In the genomic region with DNA sequence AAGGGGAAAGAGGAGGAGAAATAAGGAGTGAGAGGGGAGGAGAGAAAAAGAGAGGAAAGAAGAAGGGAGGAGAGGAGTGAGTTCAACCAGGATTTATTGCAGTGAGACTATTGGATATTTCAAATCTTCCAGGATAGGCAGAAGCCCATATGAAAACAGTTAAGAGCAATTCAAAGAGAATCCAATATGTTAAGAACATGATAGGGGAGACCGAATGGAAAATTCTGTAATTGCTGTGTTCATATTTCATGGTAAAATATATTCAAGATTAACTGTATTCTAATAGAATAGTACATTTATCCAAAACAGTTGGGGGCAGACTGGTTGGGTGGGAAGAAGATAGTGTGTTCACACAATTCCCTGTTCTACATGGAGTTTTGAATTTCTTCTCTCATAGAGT, we compare ENCODE assay signal across 19 mouse cellular contexts.
A peak's percentile ranks its signal among the peaks of the same experiment; 100 is the strongest.
DNase-seq lines count a peak whose midpoint lies in the region; ATAC-seq and TF ChIP-seq lines count a peak whose summit lies in the region.
"Had no signal": no experiment of that assay in that cellular context is flagged by ENCODE, and none has a peak within 500 bp of the region (broad histone marks: within the 10 kb centered on the region; RNA-seq: fewer than 3 reads in every experiment).

No protein-coding gene starts in this region.

- H3K36me3 ChIP-seq in embryonic facial prominence, embryonic 11.5 days (replicated peaks; ENCODE audit: control insufficient read depth, insufficient read depth, low read depth, low read length) = no peaks in the 10 kb centered on the region
- H3K36me3 ChIP-seq in embryonic facial prominence, embryonic 14.5 days (ENCODE audit: control insufficient read depth, insufficient read depth, low read length) = no peaks in the 10 kb centered on the region
- no peaks in the 10 kb centered on the region for H3K36me3 ChIP-seq in limb, embryonic 14.5 days (ENCODE audit: control insufficient read depth, insufficient read depth, low read length)
- H3K36me3 ChIP-seq in heart, embryonic 12.5 days = no peaks in the 10 kb centered on the region
- H3K36me3 ChIP-seq in hindbrain, postnatal 0 days (ENCODE audit: insufficient read depth, low read length) = no peaks in the 10 kb centered on the region
- H3K36me3 ChIP-seq in hindbrain, embryonic 12.5 days = no peaks in the 10 kb centered on the region
- H3K36me3 ChIP-seq: forebrain, embryonic 12.5 days; forebrain, embryonic 15.5 days; heart, embryonic 15.5 days; hindbrain, embryonic 10.5 days; hindbrain, embryonic 15.5 days; intestine, embryonic 15.5 days had no signal

- DNase-seq in gastrocnemius, adult 2 months = no peak
- DNase-seq in gastrocnemius, adult 18-20 months (ENCODE audit: low spot score) = no peak
- DNase-seq in embryonic facial prominence, embryonic 11.5 days (ENCODE audit: low spot score) = peak; percentile 58
- peak; percentile 78 for DNase-seq in embryonic facial prominence, embryonic 14.5 days (ENCODE audit: low spot score)
- peak; percentile 29 for DNase-seq in limb, embryonic 14.5 days (ENCODE audit: low spot score)
- DNase-seq in hindbrain, postnatal 0 days (ENCODE audit: low spot score) = no peak
- DNase-seq: adrenal gland, postnatal 14 days; kidney, adult 11 months; kidney, adult 8-10 months had no signal

- H3K9ac ChIP-seq in embryonic facial prominence, embryonic 11.5 days (replicated peaks; ENCODE audit: low read length) = no peak overlapping the region
- no peak overlapping the region for H3K9ac ChIP-seq in embryonic facial prominence, embryonic 14.5 days (ENCODE audit: low read depth, low read length)
- H3K9ac ChIP-seq in limb, embryonic 14.5 days (ENCODE audit: low read depth, low read length, severe bottlenecking) = no peak overlapping the region
- H3K9ac ChIP-seq in heart, embryonic 12.5 days = no peak overlapping the region
- H3K9ac ChIP-seq in hindbrain, postnatal 0 days (replicated peaks; ENCODE audit: low read length) = no peak overlapping the region
- H3K9ac ChIP-seq in hindbrain, embryonic 12.5 days = no peak overlapping the region
- H3K9ac ChIP-seq: forebrain, embryonic 12.5 days; forebrain, embryonic 15.5 days; heart, embryonic 15.5 days; hindbrain, embryonic 15.5 days; intestine, embryonic 15.5 days had no signal

- H3K9me3 ChIP-seq in embryonic facial prominence, embryonic 11.5 days (replicated peaks; ENCODE audit: control insufficient read depth, low read length) = no peaks in the 10 kb centered on the region
- H3K9me3 ChIP-seq in embryonic facial prominence, embryonic 14.5 days (ENCODE audit: control insufficient read depth, low read length) = no peaks in the 10 kb centered on the region
- H3K9me3 ChIP-seq in limb, embryonic 14.5 days (ENCODE audit: control insufficient read depth, low read length) = no peaks in the 10 kb centered on the region
- no peaks in the 10 kb centered on the region for H3K9me3 ChIP-seq in heart, embryonic 12.5 days (replicated peaks)
- no peaks in the 10 kb centered on the region for H3K9me3 ChIP-seq in hindbrain, postnatal 0 days (ENCODE audit: low read length)
- no peaks in the 10 kb centered on the region for H3K9me3 ChIP-seq in hindbrain, embryonic 12.5 days (replicated peaks)
- H3K9me3 ChIP-seq: forebrain, embryonic 12.5 days; forebrain, embryonic 15.5 days; heart, embryonic 15.5 days; hindbrain, embryonic 10.5 days; hindbrain, embryonic 15.5 days; intestine, embryonic 15.5 days had no signal

- no peak overlapping the region for H3K4me3 ChIP-seq in gastrocnemius, adult 2 months
- H3K4me3 ChIP-seq in embryonic facial prominence, embryonic 11.5 days (ENCODE audit: low read depth, low read length) = no peak overlapping the region
- no peak overlapping the region for H3K4me3 ChIP-seq in embryonic facial prominence, embryonic 14.5 days (ENCODE audit: low read depth, low read length)
- no peak overlapping the region for H3K4me3 ChIP-seq in limb, embryonic 14.5 days (replicated peaks; ENCODE audit: low read length)
- H3K4me3 ChIP-seq in heart, embryonic 12.5 days = no peak overlapping the region
- H3K4me3 ChIP-seq in hindbrain, postnatal 0 days (ENCODE audit: low read length) = no peak overlapping the region
- H3K4me3 ChIP-seq in hindbrain, embryonic 12.5 days = no peak overlapping the region
- H3K4me3 ChIP-seq: forebrain, embryonic 12.5 days; forebrain, embryonic 15.5 days; heart, embryonic 15.5 days; hindbrain, embryonic 10.5 days; hindbrain, embryonic 15.5 days; intestine, embryonic 15.5 days had no signal

- H3K27me3 ChIP-seq in embryonic facial prominence, embryonic 11.5 days (ENCODE audit: control insufficient read depth, insufficient read depth, low read length) = no peaks in the 10 kb centered on the region
- H3K27me3 ChIP-seq in embryonic facial prominence, embryonic 14.5 days (replicated peaks; ENCODE audit: control insufficient read depth, insufficient read depth, low read length) = no peaks in the 10 kb centered on the region
- no peaks in the 10 kb centered on the region for H3K27me3 ChIP-seq in limb, embryonic 14.5 days (ENCODE audit: control insufficient read depth, insufficient read depth, low read length)
- H3K27me3 ChIP-seq in heart, embryonic 12.5 days (replicated peaks) = no peaks in the 10 kb centered on the region
- H3K27me3 ChIP-seq in hindbrain, postnatal 0 days (ENCODE audit: insufficient read depth, low read length) = no peaks in the 10 kb centered on the region
- no peaks in the 10 kb centered on the region for H3K27me3 ChIP-seq in hindbrain, embryonic 12.5 days
- H3K27me3 ChIP-seq: forebrain, embryonic 12.5 days; forebrain, embryonic 15.5 days; heart, embryonic 15.5 days; hindbrain, embryonic 15.5 days; intestine, embryonic 15.5 days had no signal

- peaks cover 3% of the 10 kb centered on the region; the same call in 1 of the 2 replicates for H3K4me1 ChIP-seq in embryonic facial prominence, embryonic 11.5 days (ENCODE audit: control insufficient read depth, insufficient read depth, low read length)
- peaks cover 27% of the 10 kb centered on the region for H3K4me1 ChIP-seq in embryonic facial prominence, embryonic 14.5 days (ENCODE audit: control insufficient read depth, insufficient read depth, low read length)
- peaks cover 16% of the 10 kb centered on the region for H3K4me1 ChIP-seq in limb, embryonic 14.5 days (ENCODE audit: control insufficient read depth, insufficient read depth, low read length)
- H3K4me1 ChIP-seq in heart, embryonic 12.5 days (replicated peaks) = no peaks in the 10 kb centered on the region
- H3K4me1 ChIP-seq in hindbrain, postnatal 0 days (ENCODE audit: insufficient read depth, low read length) = no peaks in the 10 kb centered on the region
- H3K4me1 ChIP-seq in hindbrain, embryonic 12.5 days = peaks cover 4% of the 10 kb centered on the region; the same call in 1 of the 2 replicates
- H3K4me1 ChIP-seq: forebrain, embryonic 12.5 days; heart, embryonic 15.5 days; hindbrain, embryonic 15.5 days had no signal

- TF ChIP-seq POLR2A in limb, embryonic 14.5 days (IDR thresholded peaks at IDR 0.05; ENCODE audit: borderline replicate concordance, extremely low read depth, insufficient read depth, insufficient read length) = no peak

- 48% methylated on average over 1 of the region's 1 CpGs for WGBS in embryonic facial prominence, embryonic 11.5 days
- WGBS in embryonic facial prominence, embryonic 14.5 days = 41% methylated on average over 1 of the region's 1 CpGs
- WGBS in limb, embryonic 14.5 days = 45% methylated on average over 1 of the region's 1 CpGs
- 83% methylated on average over 1 of the region's 1 CpGs for WGBS in heart, embryonic 12.5 days
- 94% methylated on average over 1 of the region's 1 CpGs for WGBS in hindbrain, postnatal 0 days
- 96% methylated on average over 1 of the region's 1 CpGs for WGBS in hindbrain, embryonic 12.5 days

- ATAC-seq in embryonic facial prominence, embryonic 11.5 days (replicated peaks; ENCODE audit: insufficient number of reproducible peaks, low FRiP score, low TSS enrichment, low read depth) = no peak
- peak; percentile 23; the same call in 1 of the 2 replicates for ATAC-seq in embryonic facial prominence, embryonic 14.5 days (ENCODE audit: low read depth)
- ATAC-seq in limb, embryonic 14.5 days (ENCODE audit: low FRiP score, low read depth) = no peak
- no peak for ATAC-seq in heart, embryonic 12.5 days (ENCODE audit: insufficient number of reproducible peaks, low FRiP score)
- ATAC-seq in hindbrain, postnatal 0 days = no peak
- ATAC-seq in hindbrain, embryonic 12.5 days (ENCODE audit: low FRiP score) = no peak
- ATAC-seq: Patski had no signal

- no peak overlapping the region for H3K4me2 ChIP-seq in embryonic facial prominence, embryonic 11.5 days (ENCODE audit: low read depth, low read length)
- H3K4me2 ChIP-seq in embryonic facial prominence, embryonic 14.5 days (ENCODE audit: low read depth, low read length) = 0 out of 2 replicates have a peak overlapping the region, but pooled peaks have one; percentile 4
- no peak overlapping the region for H3K4me2 ChIP-seq in limb, embryonic 14.5 days (replicated peaks; ENCODE audit: low read depth, low read length, severe bottlenecking)
- no peak overlapping the region for H3K4me2 ChIP-seq in heart, embryonic 12.5 days
- no peak overlapping the region for H3K4me2 ChIP-seq in hindbrain, postnatal 0 days (ENCODE audit: low read depth, low read length)
- no peak overlapping the region for H3K4me2 ChIP-seq in hindbrain, embryonic 12.5 days (replicated peaks)
- H3K4me2 ChIP-seq: forebrain, embryonic 12.5 days; forebrain, embryonic 15.5 days; heart, embryonic 11.5 days; heart, embryonic 15.5 days; hindbrain, embryonic 15.5 days; intestine, embryonic 15.5 days had no signal

- intact Hi-C loops in gastrocnemius, adult 2 months (cut with DNase I) = no loop called here

- H3K27ac ChIP-seq in gastrocnemius, adult 2 months = peak overlapping the region; percentile 38; the same call in 1 of the 2 replicates
- H3K27ac ChIP-seq in embryonic facial prominence, embryonic 11.5 days (replicated peaks; ENCODE audit: low read depth, low read length) = no peak overlapping the region
- peak overlapping the region; percentile 72 for H3K27ac ChIP-seq in embryonic facial prominence, embryonic 14.5 days (replicated peaks; ENCODE audit: low read depth, low read length)
- 0 out of 2 replicates have a peak overlapping the region, but pooled peaks have one; percentile 38 for H3K27ac ChIP-seq in limb, embryonic 14.5 days (replicated peaks; ENCODE audit: low read depth, low read length)
- no peak overlapping the region for H3K27ac ChIP-seq in heart, embryonic 12.5 days (ENCODE audit: poor library complexity, severe bottlenecking)
- H3K27ac ChIP-seq in hindbrain, postnatal 0 days = no peak overlapping the region
- H3K27ac ChIP-seq in hindbrain, embryonic 12.5 days = no peak overlapping the region
- H3K27ac ChIP-seq: forebrain, embryonic 12.5 days; forebrain, embryonic 15.5 days; hindbrain, embryonic 15.5 days; intestine, embryonic 15.5 days had no signal

- no peak for TF ChIP-seq CTCF in gastrocnemius, adult 2 months (IDR thresholded peaks at IDR 0.05)
- no peak for TF ChIP-seq CTCF in hindbrain, postnatal 0 days (IDR thresholded peaks at IDR 0.05; ENCODE audit: low read depth)

Comparison
In these comparisons a context has a peak if more than half of its experiments do, and no peak if none do; other contexts are left out.
1. H3K27ac ChIP-seq: peak in gastrocnemius, adult 2 months (single experiment), embryonic facial prominence, embryonic 14.5 days (single experiment) and limb, embryonic 14.5 days (single experiment); none in embryonic facial prominence, embryonic 11.5 days (single experiment), heart, embryonic 12.5 days (single experiment), hindbrain, postnatal 0 days (single experiment) and hindbrain, embryonic 12.5 days (single experiment).
2. DNase-seq: peak in embryonic facial prominence, embryonic 11.5 days (single experiment), embryonic facial prominence, embryonic 14.5 days (single experiment) and limb, embryonic 14.5 days (single experiment); none in gastrocnemius, adult 2 months (single experiment), gastrocnemius, adult 18-20 months (single experiment) and hindbrain, postnatal 0 days (single experiment).